Mouse (Mus musculus) kidney, postnatal 0 days (tissue): Measurements from ENCODE around the gene Nfkb1. TPM values are rescaled to one million over a fixed set of nuclear protein-coding genes. Genes with fewer than 3 reads are reported as not detected.

ENCODE experiments used
- ATAC-seq: fragments of 200-750 bp; cut with Nextera tagmentation; replicated peaks from 2 replicates; pipeline ENCODE4 v1.8.0; 2017; ENCODE audit warnings: low read depth, moderate number of reproducible peaks, moderate TSS enrichment, moderate library complexity; ENCODE audit not compliant: low FRiP score
- DNase-seq: peaks from one replicate; pipeline ENCODE4 v3.0.0-alpha.2; 2016; ENCODE audit warnings: low spot score
- H3K27ac ChIP-seq: fragments of 300-500 bp; sonication (generic); 2 replicates; pipeline ENCODE4 v1.5.1; 2014; ENCODE audit warnings: mild to moderate bottlenecking
- H3K27me3 ChIP-seq: fragments of 300-500 bp; sonication (generic); 2 replicates; pipeline ENCODE4 v1.6.1; 2014; ENCODE audit warnings: low read length, mixed read lengths; ENCODE audit not compliant: insufficient read depth
- H3K36me3 ChIP-seq: fragments of 300-500 bp; sonication (generic); 2 replicates; pipeline ENCODE4 v1.6.1; 2014; ENCODE audit warnings: low read length, mixed read lengths; ENCODE audit not compliant: insufficient read depth
- H3K4me1 ChIP-seq: fragments of 300-500 bp; sonication (generic); replicated peaks from 2 replicates; pipeline ENCODE4 v1.6.1; 2014; ENCODE audit warnings: antibody characterized with exemption, low read length, mixed read lengths; ENCODE audit not compliant: insufficient read depth
- H3K4me2 ChIP-seq: fragments of 300-500 bp; sonication (generic); 2 replicates; pipeline ENCODE4 v1.6.1; 2014; ENCODE audit warnings: mild to moderate bottlenecking, low read length, moderate library complexity, mixed read lengths
- H3K4me3 ChIP-seq: fragments of 300-500 bp; sonication (generic); replicated peaks from 2 replicates; pipeline ENCODE4 v1.5.1; 2014; ENCODE audit warnings: low read depth, low read length
- H3K9ac ChIP-seq: fragments of 300-500 bp; sonication (generic); 2 replicates; pipeline ENCODE4 v1.6.1; 2014; ENCODE audit warnings: low read depth, low read length
- H3K9me3 ChIP-seq: fragments of 300-500 bp; sonication (generic); replicated peaks from 2 replicates; pipeline ENCODE4 v1.6.1; 2016; ENCODE audit warnings: low read length, inconsistent platforms, mixed read lengths
- CTCF ChIP-seq: IDR thresholded peaks from 2 replicates; pipeline ENCODE4 v1.5.1; 2016; ENCODE audit warnings: antibody characterized with exemption, low read depth, mild to moderate bottlenecking, moderate library complexity
- WGBS: fragments of 180-500 bp; shearing (Covaris S2); extraction: QIAGEN DNeasy Blood & Tissue Kit; methylation state at CpG from one replicate; pipeline ENCODE4 v1.1.7; 2014; 5-methylcytosine and 5-hydroxymethylcytosine counted together
- polyA plus RNA-seq: library from polyadenylated mRNA; unstranded; fragments of >200 nt; fragmentation: Nextera tagmentation; extraction: Ambion mirVana; gene quantifications from 2 replicates; pipeline ENCODE4 v1.2.1, GENCODE M21; 2015

Gene Nfkb1
- polyA plus RNA-seq, 1 experiment from 2014 or later, result 19.3 TPM

- no peak overlapping the region for H3K9ac ChIP-seq
- no peak overlapping the region for H3K4me2 ChIP-seq
- no peaks in the 10 kb centered on the region for H3K4me1 ChIP-seq
- 88% methylated on average over 3 of the region's 3 CpGs for WGBS
- no peak overlapping the region for H3K27ac ChIP-seq
- no peak for TF ChIP-seq CTCF
- no peaks in the 10 kb centered on the region for H3K9me3 ChIP-seq
- DNase-seq (no peak), ATAC-seq (no peak)
- H3K4me3 ChIP-seq, result no peak overlapping the region
- H3K27me3 ChIP-seq, result no peaks in the 10 kb centered on the region
- peaks cover 69% of the 10 kb centered on the region for H3K36me3 ChIP-seq
These were observed 77.0 kb downstream of the Nfkb1 start for GRCm38 (mm10) chr3:135614376-135614775.

- WGBS, result 76% methylated on average over 3 of the region's 3 CpGs
These were observed 81.1 kb downstream of the Nfkb1 start for GRCm38 (mm10) chr3:135610221-135610620.

GRCm38 (mm10) chr3:135607660-135608473 is 83.5 kb downstream of the Nfkb1 start:
- Histone ChIP-seq H3K27ac (no peak overlapping the region; the same call in 1 of the 2 replicates), H3K27me3 (no peaks in the 10 kb centered on the region), H3K9ac (no peak overlapping the region), H3K4me1 (0 out of 2 replicates have a peak, but pooled peaks cover 4% of the 10 kb centered on the region), H3K9me3 (no peaks in the 10 kb centered on the region), H3K4me2 (peak overlapping the region; percentile 8; the same call in 1 of the 2 replicates), H3K4me3 (0 out of 2 replicates have a peak overlapping the region, but pooled peaks have one; percentile 6), H3K36me3 (peaks cover 58% of the 10 kb centered on the region)
- ATAC-seq (no peak), DNase-seq (no peak)
- 76% methylated on average over 24 of the region's 24 CpGs for WGBS
- TF ChIP-seq CTCF, result no peak

More at GRCm38 (mm10) chr3:135610221-135610620, 81.1 kb downstream of the Nfkb1 start:
- no peaks in the 10 kb centered on the region for H3K9me3 ChIP-seq
- DNase-seq, result no peak
- TF ChIP-seq CTCF, result no peak
- no peaks in the 10 kb centered on the region for H3K4me1 ChIP-seq
- H3K36me3 ChIP-seq, result peaks cover 60% of the 10 kb centered on the region
- H3K4me2 ChIP-seq, result no peak overlapping the region
- no peak for ATAC-seq
- no peaks in the 10 kb centered on the region for H3K27me3 ChIP-seq
- no peak overlapping the region for H3K9ac ChIP-seq
- H3K27ac ChIP-seq, result no peak overlapping the region
- H3K4me3 ChIP-seq, result no peak overlapping the region

- ATAC-seq (no peak), DNase-seq (no peak)
- Histone ChIP-seq H3K4me1 (0 out of 2 replicates have a peak, but pooled peaks cover 4% of the 10 kb centered on the region), H3K4me2 (no peak overlapping the region), H3K27me3 (no peaks in the 10 kb centered on the region), H3K9ac (no peak overlapping the region), H3K9me3 (no peaks in the 10 kb centered on the region), H3K4me3 (no peak overlapping the region), H3K27ac (no peak overlapping the region), H3K36me3 (peaks cover 55% of the 10 kb centered on the region)
- WGBS, result 86% methylated on average over 9 of the region's 9 CpGs
- TF ChIP-seq CTCF, result no peak
These were observed 84.3 kb downstream of the Nfkb1 start for GRCm38 (mm10) chr3:135607021-135607420.

GRCm38 (mm10) chr3:135606592-135606991 is 84.8 kb downstream of the Nfkb1 start:
- H3K9me3 ChIP-seq, result no peaks in the 10 kb centered on the region
- H3K9ac ChIP-seq, result no peak overlapping the region
- DNase-seq, result no peak
- TF ChIP-seq CTCF, result no peak
- H3K4me2 ChIP-seq, result no peak overlapping the region
- 0 out of 2 replicates have a peak, but pooled peaks cover 4% of the 10 kb centered on the region for H3K4me1 ChIP-seq
- WGBS, result 88% methylated on average over 8 of the region's 8 CpGs
- no peaks in the 10 kb centered on the region for H3K27me3 ChIP-seq
- no peak overlapping the region for H3K27ac ChIP-seq
- ATAC-seq, result no peak
- peaks cover 55% of the 10 kb centered on the region for H3K36me3 ChIP-seq
- no peak overlapping the region for H3K4me3 ChIP-seq

GRCm38 (mm10) chr3:135605474-135605873 is 85.9 kb downstream of the Nfkb1 start:
- DNase-seq (no peak), ATAC-seq (no peak)
- Histone ChIP-seq H3K9ac (no peak overlapping the region), H3K4me3 (no peak overlapping the region), H3K27me3 (no peaks in the 10 kb centered on the region), H3K27ac (no peak overlapping the region), H3K4me2 (no peak overlapping the region), H3K4me1 (0 out of 2 replicates have a peak, but pooled peaks cover 4% of the 10 kb centered on the region), H3K36me3 (peaks cover 54% of the 10 kb centered on the region), H3K9me3 (no peaks in the 10 kb centered on the region)
- 79% methylated on average over 4 of the region's 4 CpGs for WGBS
- no peak for TF ChIP-seq CTCF
